Mouse (Mus musculus): ENCODE measurements around the gene Eef1a1.
"Not testable (repeated sequence)": the region's sequence is repeated elsewhere in the genome, so short reads cannot be mapped to it uniquely, and the experiment has no call there.

DNA sequence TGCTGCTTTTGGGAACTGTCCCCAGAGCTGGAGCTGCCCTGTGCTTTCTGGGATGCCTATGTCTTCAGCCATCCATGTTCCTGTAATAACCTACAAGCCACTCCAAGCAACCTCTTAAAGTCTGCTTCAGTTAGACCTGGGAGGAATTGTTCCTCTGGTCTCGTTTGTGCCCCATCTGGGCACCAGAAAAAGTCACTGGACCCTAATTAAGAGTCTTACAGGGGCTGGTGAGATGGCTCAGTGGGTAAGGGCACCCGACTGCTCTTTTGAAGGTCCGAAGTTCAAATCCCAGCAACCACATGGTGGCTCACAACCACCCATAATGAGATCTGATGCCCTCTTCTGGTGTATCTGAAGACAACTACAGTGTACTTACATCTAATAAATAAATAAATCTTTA lies 28.3 kb upstream of the Eef1a1 start:
- TF ChIP-seq CTCF (IDR thresholded peaks at IDR 0.05; ENCODE audit: low read depth), result 0 out of 2 replicates have a peak, but pooled peaks have one; percentile 6
- not testable (repeated sequence) for TF ChIP-seq EP300 (IDR thresholded peaks at IDR 0.05; ENCODE audit: low read depth)
